Mouse (Mus musculus): Measurements from ENCODE around the gene Hist1h3f. TPM values are rescaled to one million over a fixed set of nuclear protein-coding genes. Genes with fewer than 3 reads are reported as not detected.
A peak's percentile ranks its signal among the peaks of the same experiment; 100 is the strongest.

Hist1h3f gene
- polyA plus RNA-seq, 1 experiment: 1.3 TPM

- TF ChIP-seq CTCF (IDR thresholded peaks at IDR 0.05; ENCODE audit: control insufficient read depth, insufficient read depth, insufficient replicate concordance, low read depth, low read length) (no peak), POLR2A (IDR thresholded peaks at IDR 0.05; ENCODE audit: control insufficient read depth, low read depth, low read length) (no peak)
- no peak overlapping the region for H3K27ac ChIP-seq (ENCODE audit: control insufficient read depth, insufficient read depth, low read depth, low read length)
- peaks cover 4% of the 10 kb centered on the region for H3K4me1 ChIP-seq (ENCODE audit: control insufficient read depth, insufficient read depth, low read length)
- no peaks in the 10 kb centered on the region for H3K27me3 ChIP-seq (ENCODE audit: control insufficient read depth, insufficient read depth, low read length)
- no peak overlapping the region for H3K4me3 ChIP-seq (ENCODE audit: control insufficient read depth, low read depth, low read length)
- H3K36me3 ChIP-seq (ENCODE audit: control insufficient read depth, insufficient read depth, low read length): no peaks in the 10 kb centered on the region
Measured at GRCm38 (mm10) chr13:23519416-23519815, 24.4 kb upstream of the Hist1h3f start.

GRCm38 (mm10) chr13:23521703-23522102 is 22.1 kb upstream of the Hist1h3f start:
- TF ChIP-seq CTCF (IDR thresholded peaks at IDR 0.05; ENCODE audit: control insufficient read depth, insufficient read depth, insufficient replicate concordance, low read depth, low read length) (no peak), POLR2A (IDR thresholded peaks at IDR 0.05; ENCODE audit: control insufficient read depth, low read depth, low read length) (no peak)
- Histone ChIP-seq H3K27ac (ENCODE audit: control insufficient read depth, insufficient read depth, low read depth, low read length) (no peak overlapping the region), H3K36me3 (ENCODE audit: control insufficient read depth, insufficient read depth, low read length) (no peaks in the 10 kb centered on the region), H3K27me3 (ENCODE audit: control insufficient read depth, insufficient read depth, low read length) (no peaks in the 10 kb centered on the region), H3K4me3 (ENCODE audit: control insufficient read depth, low read depth, low read length) (no peak overlapping the region), H3K4me1 (ENCODE audit: control insufficient read depth, insufficient read depth, low read length) (peaks cover 2% of the 10 kb centered on the region; the same call in 1 of the 2 replicates)

GRCm38 (mm10) chr13:23523976-23524375 is 19.9 kb upstream of the Hist1h3f start:
- no peaks in the 10 kb centered on the region for H3K36me3 ChIP-seq (ENCODE audit: control insufficient read depth, insufficient read depth, low read length)
- H3K4me3 ChIP-seq (ENCODE audit: control insufficient read depth, low read depth, low read length): no peak overlapping the region
- H3K4me1 ChIP-seq (ENCODE audit: control insufficient read depth, insufficient read depth, low read length): peaks cover 2% of the 10 kb centered on the region; the same call in 1 of the 2 replicates
- TF ChIP-seq POLR2A (IDR thresholded peaks at IDR 0.05; ENCODE audit: control insufficient read depth, low read depth, low read length): no peak
- no peak for TF ChIP-seq CTCF (IDR thresholded peaks at IDR 0.05; ENCODE audit: control insufficient read depth, insufficient read depth, insufficient replicate concordance, low read depth, low read length)
- no peak overlapping the region for H3K27ac ChIP-seq (ENCODE audit: control insufficient read depth, insufficient read depth, low read depth, low read length)
- H3K27me3 ChIP-seq (ENCODE audit: control insufficient read depth, insufficient read depth, low read length): no peaks in the 10 kb centered on the region

GRCm38 (mm10) chr13:23524654-23525053 is 19.2 kb upstream of the Hist1h3f start:
- peaks cover 2% of the 10 kb centered on the region; the same call in 1 of the 2 replicates for H3K4me1 ChIP-seq (ENCODE audit: control insufficient read depth, insufficient read depth, low read length)
- no peaks in the 10 kb centered on the region for H3K36me3 ChIP-seq (ENCODE audit: control insufficient read depth, insufficient read depth, low read length)
- H3K27me3 ChIP-seq (ENCODE audit: control insufficient read depth, insufficient read depth, low read length): no peaks in the 10 kb centered on the region
- no peak overlapping the region for H3K27ac ChIP-seq (ENCODE audit: control insufficient read depth, insufficient read depth, low read depth, low read length)
- no peak overlapping the region for H3K4me3 ChIP-seq (ENCODE audit: control insufficient read depth, low read depth, low read length)
- peak; percentile 73; the same call in 1 of the 2 replicates for TF ChIP-seq CTCF (IDR thresholded peaks at IDR 0.05; ENCODE audit: control insufficient read depth, insufficient read depth, insufficient replicate concordance, low read depth, low read length)
- TF ChIP-seq POLR2A (IDR thresholded peaks at IDR 0.05; ENCODE audit: control insufficient read depth, low read depth, low read length): no peak

GRCm38 (mm10) chr13:23525901-23526300 is 18.0 kb upstream of the Hist1h3f start:
- Histone ChIP-seq H3K4me1 (ENCODE audit: control insufficient read depth, insufficient read depth, low read length) (peaks cover 2% of the 10 kb centered on the region; the same call in 1 of the 2 replicates), H3K27ac (ENCODE audit: control insufficient read depth, insufficient read depth, low read depth, low read length) (no peak overlapping the region; the same call in 1 of the 2 replicates), H3K4me3 (ENCODE audit: control insufficient read depth, low read depth, low read length) (peak overlapping the region; percentile 31; the same call in 1 of the 2 replicates), H3K36me3 (ENCODE audit: control insufficient read depth, insufficient read depth, low read length) (no peaks in the 10 kb centered on the region), H3K27me3 (ENCODE audit: control insufficient read depth, insufficient read depth, low read length) (no peaks in the 10 kb centered on the region)
- TF ChIP-seq POLR2A (IDR thresholded peaks at IDR 0.05; ENCODE audit: control insufficient read depth, low read depth, low read length) (no peak), CTCF (IDR thresholded peaks at IDR 0.05; ENCODE audit: control insufficient read depth, insufficient read depth, insufficient replicate concordance, low read depth, low read length) (no peak)

- Histone ChIP-seq H3K27ac (ENCODE audit: control insufficient read depth, insufficient read depth, low read depth, low read length) (no peak overlapping the region), H3K27me3 (ENCODE audit: control insufficient read depth, insufficient read depth, low read length) (no peaks in the 10 kb centered on the region), H3K4me1 (ENCODE audit: control insufficient read depth, insufficient read depth, low read length) (peaks cover 2% of the 10 kb centered on the region; the same call in 1 of the 2 replicates), H3K4me3 (ENCODE audit: control insufficient read depth, low read depth, low read length) (no peak overlapping the region), H3K36me3 (ENCODE audit: control insufficient read depth, insufficient read depth, low read length) (no peaks in the 10 kb centered on the region)
- TF ChIP-seq CTCF (IDR thresholded peaks at IDR 0.05; ENCODE audit: control insufficient read depth, insufficient read depth, insufficient replicate concordance, low read depth, low read length) (no peak), POLR2A (IDR thresholded peaks at IDR 0.05; ENCODE audit: control insufficient read depth, low read depth, low read length) (no peak)
Measured at GRCm38 (mm10) chr13:23526312-23526711, 17.5 kb upstream of the Hist1h3f start.

- Histone ChIP-seq H3K36me3 (ENCODE audit: control insufficient read depth, insufficient read depth, low read length) (no peaks in the 10 kb centered on the region), H3K27me3 (ENCODE audit: control insufficient read depth, insufficient read depth, low read length) (no peaks in the 10 kb centered on the region), H3K4me1 (ENCODE audit: control insufficient read depth, insufficient read depth, low read length) (peaks cover 7% of the 10 kb centered on the region; the same call in 1 of the 2 replicates), H3K27ac (ENCODE audit: control insufficient read depth, insufficient read depth, low read depth, low read length) (no peak overlapping the region; the same call in 1 of the 2 replicates), H3K4me3 (ENCODE audit: control insufficient read depth, low read depth, low read length) (peak overlapping the region; percentile 41; the same call in 1 of the 2 replicates)
- TF ChIP-seq CTCF (IDR thresholded peaks at IDR 0.05; ENCODE audit: control insufficient read depth, insufficient read depth, insufficient replicate concordance, low read depth, low read length) (no peak), POLR2A (IDR thresholded peaks at IDR 0.05; ENCODE audit: control insufficient read depth, low read depth, low read length) (no peak)
Measured at GRCm38 (mm10) chr13:23529005-23529404, 14.8 kb upstream of the Hist1h3f start.
